Mouse (Mus musculus): ENCODE results near the gene Scg3. TPM values are rescaled to one million over a fixed set of nuclear protein-coding genes. Genes with fewer than 3 reads are reported as not detected.
"Not testable (repeated sequence)": the region's sequence is repeated elsewhere in the genome, so short reads cannot be mapped to it uniquely, and the experiment has no call there.

Gene Scg3
- polyA plus RNA-seq (2012; rRNA removed): 1.8 and 2.1 TPM in 2 replicates

- no peak for DNase-seq (ENCODE audit: low read depth)
These were observed at the start of gene Scg3 for GRCm38 (mm10) chr9:75683426-75684191. Scg3 (minus strand) TSS chr9:75684056.

GRCm38 (mm10) chr9:75719952-75720687 is 36.3 kb upstream of the Scg3 start:
- no peak for DNase-seq (ENCODE audit: low read depth)

- no peak for DNase-seq (ENCODE audit: low read depth)
These were observed 35.6 kb upstream of the Scg3 start for GRCm38 (mm10) chr9:75719481-75719880.

GRCm38 (mm10) chr9:75684772-75685171 is 916 bp upstream of the Scg3 start:
- no peak for DNase-seq (ENCODE audit: low read depth)

- no peak for DNase-seq (ENCODE audit: low read depth)
These were observed 436 bp upstream of the Scg3 start for GRCm38 (mm10) chr9:75684292-75684691.

- no peak for DNase-seq (ENCODE audit: low read depth)
These were observed 3.2 kb downstream of the Scg3 start for GRCm38 (mm10) chr9:75680606-75681005.

- no peak for DNase-seq (ENCODE audit: low read depth)
These were observed 4.2 kb downstream of the Scg3 start for GRCm38 (mm10) chr9:75679629-75680028.

- no peak for DNase-seq (ENCODE audit: low read depth)
These were observed 5.5 kb downstream of the Scg3 start for GRCm38 (mm10) chr9:75678341-75678740.

GRCm38 (mm10) chr9:75676226-75676625 is 7.6 kb downstream of the Scg3 start:
- no peak for DNase-seq (ENCODE audit: low read depth)

- DNase-seq (ENCODE audit: low read depth): no peak
These were observed 11.1 kb downstream of the Scg3 start for GRCm38 (mm10) chr9:75672769-75673168.

GRCm38 (mm10) chr9:75666612-75667011 is 17.2 kb downstream of the Scg3 start:
- DNase-seq (ENCODE audit: low read depth): no peak

- no peak for DNase-seq (ENCODE audit: low read depth)
These were observed 18.5 kb downstream of the Scg3 start for GRCm38 (mm10) chr9:75665364-75665763.

GRCm38 (mm10) chr9:75660917-75661316 is 22.9 kb downstream of the Scg3 start:
- DNase-seq (ENCODE audit: low read depth): no peak

- DNase-seq (ENCODE audit: low read depth): not testable (repeated sequence)
These were observed 27.4 kb downstream of the Scg3 start for GRCm38 (mm10) chr9:75656456-75656855.

GRCm38 (mm10) chr9:75653981-75654911 is 29.6 kb downstream of the Scg3 start:
- DNase-seq (ENCODE audit: low read depth): no peak

GRCm38 (mm10) chr9:75645405-75645804 is 38.5 kb downstream of the Scg3 start:
- no peak for DNase-seq (ENCODE audit: low read depth)

GRCm38 (mm10) chr9:75634226-75634625 is 49.6 kb downstream of the Scg3 start:
- DNase-seq (ENCODE audit: low read depth): no peak

- DNase-seq (ENCODE audit: low read depth): no peak
These were observed 50.3 kb downstream of the Scg3 start for GRCm38 (mm10) chr9:75633603-75634002.

- DNase-seq (ENCODE audit: low read depth): no peak
These were observed 51.0 kb downstream of the Scg3 start for GRCm38 (mm10) chr9:75632902-75633301.

- DNase-seq (ENCODE audit: low read depth): no peak
These were observed 51.7 kb downstream of the Scg3 start for GRCm38 (mm10) chr9:75632111-75632510.

GRCm38 (mm10) chr9:75630823-75631454 is 52.9 kb downstream of the Scg3 start:
- DNase-seq (ENCODE audit: low read depth): no peak

GRCm38 (mm10) chr9:75626308-75626604 is 57.6 kb downstream of the Scg3 start:
- DNase-seq (ENCODE audit: low read depth): no peak

Measured in gonadal fat pad, adult 2 months (tissue).